Mouse (Mus musculus): ENCODE measurements around the gene Aebp1. TPM values are rescaled to one million over a fixed set of nuclear protein-coding genes. Genes with fewer than 3 reads are reported as not detected.
A peak's percentile ranks its signal among the peaks of the same experiment; 100 is the strongest.

The Aebp1 gene
- total RNA-seq, 2 experiments from 2014 or later: not detected

GRCm38 (mm10) chr11:5852314-5852713 lies 9.4 kb upstream of the Aebp1 start:
- ATAC-seq (replicated peaks; ENCODE audit: low FRiP score, poor library complexity, severe bottlenecking): no peak

- no peak for ATAC-seq (replicated peaks; ENCODE audit: low FRiP score, poor library complexity, severe bottlenecking)
These were observed 6.3 kb upstream of the Aebp1 start for GRCm38 (mm10) chr11:5855481-5855880.

- ATAC-seq (replicated peaks; ENCODE audit: low FRiP score, poor library complexity, severe bottlenecking): no peak
These were observed 5.8 kb upstream of the Aebp1 start for GRCm38 (mm10) chr11:5855902-5856301.

- no peak for ATAC-seq (replicated peaks; ENCODE audit: low FRiP score, poor library complexity, severe bottlenecking)
These were observed 5.1 kb upstream of the Aebp1 start for GRCm38 (mm10) chr11:5856479-5857130.

- ATAC-seq (replicated peaks; ENCODE audit: low FRiP score, poor library complexity, severe bottlenecking): no peak
These were observed 3.0 kb upstream of the Aebp1 start for GRCm38 (mm10) chr11:5858723-5859122.

GRCm38 (mm10) chr11:5859883-5860550 lies 1.7 kb upstream of the Aebp1 start:
- no peak for ATAC-seq (replicated peaks; ENCODE audit: low FRiP score, poor library complexity, severe bottlenecking)

GRCm38 (mm10) chr11:5860639-5861038 lies 1.1 kb upstream of the Aebp1 start:
- no peak for ATAC-seq (replicated peaks; ENCODE audit: low FRiP score, poor library complexity, severe bottlenecking)

GRCm38 (mm10) chr11:5862394-5863105 lies 803 bp downstream of the Aebp1 start:
- no peak for ATAC-seq (replicated peaks; ENCODE audit: low FRiP score, poor library complexity, severe bottlenecking)

GRCm38 (mm10) chr11:5867196-5867595 lies 5.4 kb downstream of the Aebp1 start:
- no peak for ATAC-seq (replicated peaks; ENCODE audit: low FRiP score, poor library complexity, severe bottlenecking)

- ATAC-seq (replicated peaks; ENCODE audit: low FRiP score, poor library complexity, severe bottlenecking): no peak
These were observed 6.6 kb downstream of the Aebp1 start for GRCm38 (mm10) chr11:5868324-5868723.

GRCm38 (mm10) chr11:5869331-5869730 lies 7.6 kb downstream of the Aebp1 start:
- ATAC-seq (replicated peaks; ENCODE audit: low FRiP score, poor library complexity, severe bottlenecking): no peak

GRCm38 (mm10) chr11:5870069-5870468 lies 8.3 kb downstream of the Aebp1 start:
- ATAC-seq (replicated peaks; ENCODE audit: low FRiP score, poor library complexity, severe bottlenecking): no peak

- no peak for ATAC-seq (replicated peaks; ENCODE audit: low FRiP score, poor library complexity, severe bottlenecking)
These were observed 11.0 kb downstream of the Aebp1 start for GRCm38 (mm10) chr11:5872707-5873106.

GRCm38 (mm10) chr11:5873192-5873591 lies 11.4 kb downstream of the Aebp1 start:
- ATAC-seq (replicated peaks; ENCODE audit: low FRiP score, poor library complexity, severe bottlenecking): no peak

- no peak for ATAC-seq (replicated peaks; ENCODE audit: low FRiP score, poor library complexity, severe bottlenecking)
These were observed 15.7 kb downstream of the Aebp1 start for GRCm38 (mm10) chr11:5877421-5877820.

- peak; percentile 97 for ATAC-seq (replicated peaks; ENCODE audit: low FRiP score, poor library complexity, severe bottlenecking)
These were observed 16.3 kb downstream of the Aebp1 start, which contains the start of gene Pold2 for GRCm38 (mm10) chr11:5877921-5878526. Gene Pold2 (minus strand): TSS chr11:5878292.

- no peak for ATAC-seq (replicated peaks; ENCODE audit: low FRiP score, poor library complexity, severe bottlenecking)
These were observed 16.9 kb downstream of the Aebp1 start for GRCm38 (mm10) chr11:5878661-5879060.

GRCm38 (mm10) chr11:5879905-5880304 lies 18.2 kb downstream of the Aebp1 start:
- 0 out of 2 replicates have a peak, but pooled peaks have one; percentile 43 for ATAC-seq (replicated peaks; ENCODE audit: low FRiP score, poor library complexity, severe bottlenecking)

GRCm38 (mm10) chr11:5882518-5882917 lies 20.8 kb downstream of the Aebp1 start:
- no peak for ATAC-seq (replicated peaks; ENCODE audit: low FRiP score, poor library complexity, severe bottlenecking)

- peak; percentile 68 for ATAC-seq (replicated peaks; ENCODE audit: low FRiP score, poor library complexity, severe bottlenecking)
These were observed 24.4 kb downstream of the Aebp1 start for GRCm38 (mm10) chr11:5886187-5886586.

Data from erythroblast, adult 5-6 weeks (primary cell).